Mouse (Mus musculus) thymus, postnatal 10 days (tissue): ENCODE results near the gene Ssx2ip.
"Not testable (repeated sequence)": the region's sequence is repeated elsewhere in the genome, so short reads cannot be mapped to it uniquely, and the experiment has no call there.

Experiments
- DNase-seq, 2 experiments: peaks; one replicate each; pipeline ENCODE4 v3.0.0; 2021; ENCODE audit warnings: low spot score in 2 of 2

The Ssx2ip gene

DNA sequence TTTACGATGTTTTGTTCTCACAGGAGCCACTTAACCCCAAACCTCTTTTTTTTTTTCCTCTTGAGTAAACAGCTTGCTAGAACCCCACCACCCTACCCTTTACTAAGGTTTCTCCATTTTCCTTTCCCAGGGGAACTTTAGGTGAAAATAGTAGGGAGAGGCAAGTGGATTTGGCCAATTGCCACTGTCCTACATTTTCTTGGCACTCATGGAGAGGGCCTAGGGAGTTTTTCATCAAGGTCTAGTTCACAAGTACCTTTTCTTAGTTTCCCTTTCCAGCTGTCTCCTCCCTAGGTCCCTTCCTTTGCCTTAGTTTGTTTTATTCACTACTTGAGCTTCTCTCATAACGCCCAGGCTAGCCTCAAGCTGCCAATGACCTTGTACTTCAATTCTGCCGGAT lies 672 bp upstream of the Ssx2ip start:
- DNase-seq, result no peak

DNA sequence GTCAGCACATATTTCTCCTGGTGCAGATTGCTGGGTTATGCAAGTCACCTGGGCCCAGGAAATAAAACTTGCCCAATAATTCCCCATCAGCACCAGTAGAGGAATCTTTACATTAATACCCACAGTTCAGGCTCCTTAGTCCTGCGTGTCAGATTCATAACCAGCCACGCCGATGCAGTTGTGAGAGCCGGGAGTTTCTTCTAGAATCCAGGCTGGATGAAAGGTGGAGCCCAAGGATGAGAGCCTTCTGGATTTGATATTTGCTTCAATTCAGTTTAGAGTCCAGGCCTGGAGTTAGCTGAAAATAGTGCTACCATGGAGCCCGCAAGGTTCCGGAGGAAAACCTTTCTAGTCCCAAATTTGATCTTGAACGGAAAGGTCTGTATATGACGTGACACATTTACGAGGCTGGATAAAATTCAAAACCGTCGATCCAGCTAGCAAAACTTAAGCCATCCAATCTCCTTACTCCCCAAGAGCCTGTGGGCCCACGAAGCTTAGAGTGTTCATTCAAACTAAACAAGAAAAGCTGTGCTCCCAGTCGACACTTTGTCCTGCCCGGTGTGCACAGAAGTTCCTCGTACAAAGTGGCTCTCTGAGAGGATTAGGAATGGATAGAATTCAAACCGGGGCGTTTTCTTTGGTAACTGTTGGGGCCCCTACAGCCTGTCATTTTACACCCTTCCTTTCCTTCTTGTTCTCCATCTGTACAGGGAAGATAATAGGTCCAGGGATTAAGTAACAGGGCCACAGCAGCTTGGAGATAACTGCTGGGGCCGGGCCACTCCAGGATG lies 968 bp downstream of the Ssx2ip start:
- no peak for DNase-seq

DNA sequence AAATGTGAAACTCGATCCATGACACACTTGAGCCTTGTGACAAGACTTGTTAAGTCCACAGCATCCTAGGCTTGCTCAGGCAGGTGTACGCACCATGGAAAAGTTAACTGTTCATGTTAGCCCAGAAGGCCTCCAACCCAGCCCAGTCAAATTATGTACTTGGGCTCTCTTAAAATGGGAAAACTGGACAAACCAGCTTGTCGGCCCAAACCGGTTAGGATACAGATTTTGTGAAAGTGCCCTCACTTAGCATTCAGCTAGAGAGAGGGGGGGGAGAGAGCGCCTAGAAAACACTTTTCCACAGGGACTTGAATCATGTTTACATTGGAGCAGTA lies 1.5 kb downstream of the Ssx2ip start:
- DNase-seq, result no peak

DNA sequence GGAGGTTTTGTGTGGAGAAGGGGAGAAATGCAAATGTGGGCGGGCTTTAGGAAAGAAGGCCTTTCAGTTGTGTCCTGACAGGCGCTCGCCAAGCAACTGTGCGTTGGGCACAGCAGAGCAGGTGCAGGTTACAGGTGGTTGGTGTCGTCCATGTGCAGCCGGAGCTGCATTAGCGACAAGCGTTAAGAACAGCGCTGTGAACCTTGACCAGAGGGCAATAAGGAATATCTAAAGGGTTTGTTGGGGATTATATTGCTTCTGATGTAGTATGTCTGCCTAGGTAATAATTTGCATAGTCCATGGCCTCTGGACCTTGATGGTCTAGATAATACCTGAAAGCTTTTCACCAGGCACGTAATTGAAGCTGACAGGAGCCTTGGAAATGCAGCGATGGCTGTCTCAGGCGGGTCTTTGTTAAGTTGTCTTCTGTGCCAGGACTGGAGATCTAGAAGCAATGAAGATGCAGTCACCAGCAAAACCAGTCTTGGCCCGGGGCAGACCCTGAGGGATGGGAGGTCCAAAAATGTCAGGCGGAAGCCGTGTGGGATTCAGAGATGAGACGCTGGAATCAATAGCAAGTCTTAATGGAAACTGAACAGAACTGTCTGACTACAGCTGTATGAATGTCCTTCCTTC lies 2.8 kb downstream of the Ssx2ip start:
- no peak for DNase-seq

DNA sequence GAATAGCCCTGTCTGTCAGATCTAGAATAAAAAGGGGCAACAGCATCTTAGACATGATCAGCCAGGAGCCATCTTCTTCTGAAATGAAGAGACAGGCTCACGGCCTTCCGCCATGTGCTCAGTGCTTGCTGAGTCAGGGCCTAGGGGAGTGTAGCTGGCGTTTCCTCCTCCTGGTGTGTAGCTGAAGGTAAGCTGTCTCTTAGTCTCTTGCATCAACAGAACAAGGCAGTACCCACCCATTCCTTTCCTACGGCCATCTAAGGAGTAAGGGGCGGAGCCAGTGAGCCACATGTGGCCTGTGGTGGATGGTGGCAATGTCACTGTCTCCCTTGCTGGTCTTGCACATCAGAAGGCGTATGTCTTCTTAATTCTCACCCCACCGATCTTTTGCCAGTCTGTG lies 5.7 kb downstream of the Ssx2ip start:
- no peak for DNase-seq

DNA sequence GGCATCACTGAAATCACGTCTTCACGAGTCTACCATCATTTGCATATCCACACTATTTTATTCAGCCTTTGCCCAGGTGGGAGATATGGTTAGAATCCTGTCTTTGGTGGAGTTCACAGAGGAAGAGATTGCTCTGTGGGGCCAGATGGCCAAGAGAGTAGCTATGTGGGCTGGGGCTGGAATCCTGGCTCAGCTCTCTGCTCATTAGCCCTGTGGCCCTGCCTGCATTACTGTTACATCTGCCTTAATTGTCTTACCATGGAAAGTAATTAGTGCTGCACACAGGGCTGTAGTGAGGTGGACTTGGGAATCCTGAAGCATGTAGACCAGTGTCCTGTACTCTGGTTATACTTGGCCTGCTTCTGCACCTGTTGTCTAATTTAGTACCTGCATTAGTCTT lies 7.6 kb downstream of the Ssx2ip start:
- no peak for DNase-seq

DNA sequence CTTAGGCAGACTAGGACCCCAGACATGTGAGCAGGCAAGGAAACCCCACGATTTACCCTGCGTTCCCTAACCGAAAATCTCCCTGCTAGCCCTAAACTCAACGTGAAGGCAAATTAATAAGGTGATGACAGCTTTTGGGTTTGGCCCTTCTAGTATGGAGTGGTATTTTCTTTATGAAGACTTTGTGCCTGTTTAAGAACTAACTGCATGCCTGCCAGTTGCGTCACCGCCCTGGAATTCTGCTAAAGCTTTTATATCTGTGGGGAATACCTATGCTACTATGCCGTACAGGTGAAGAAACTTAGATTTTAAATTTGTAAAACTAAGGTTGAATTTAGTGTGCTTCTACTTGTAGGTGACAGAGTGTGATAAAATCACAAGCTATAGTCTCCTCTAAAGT lies 8.0 kb downstream of the Ssx2ip start:
- DNase-seq, result no peak

DNA sequence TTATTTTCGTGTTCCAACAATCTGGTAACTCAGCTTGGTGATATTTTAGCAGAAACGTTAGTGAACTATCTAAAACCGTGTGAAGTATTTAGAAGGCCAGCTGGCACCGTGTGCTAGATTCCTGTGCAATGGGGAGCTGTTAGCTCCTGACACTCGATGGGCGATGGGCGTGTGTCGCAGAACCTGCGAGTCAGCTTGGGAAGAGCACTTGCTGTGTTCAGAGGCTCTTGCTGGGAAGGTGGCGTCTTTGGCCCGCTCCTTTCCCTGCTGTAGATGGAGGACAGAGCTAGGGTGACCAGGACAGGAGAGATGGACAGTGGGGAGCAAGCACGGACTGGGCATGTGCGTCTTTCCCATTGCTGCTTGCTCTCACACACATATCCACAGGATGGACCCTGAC lies 8.6 kb downstream of the Ssx2ip start:
- no peak for DNase-seq

DNA sequence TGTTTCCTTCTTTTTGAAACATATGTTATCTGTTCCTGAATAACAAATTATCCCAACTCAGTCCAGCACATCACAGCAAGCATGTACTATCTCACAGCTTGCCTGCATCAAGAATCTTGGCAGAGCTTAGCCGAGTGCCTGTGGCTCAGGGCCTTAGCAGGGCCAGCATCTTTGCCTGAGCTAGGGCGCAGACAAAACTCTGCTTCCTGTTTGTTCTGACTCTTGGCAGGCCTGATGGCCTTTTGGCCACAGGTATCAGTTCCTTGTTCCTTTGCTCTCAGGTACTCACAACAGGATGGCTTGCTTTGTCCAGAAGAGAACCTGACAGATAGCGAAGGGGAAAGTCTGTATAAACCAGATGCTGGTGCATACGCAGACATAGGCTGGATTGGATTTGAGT lies 9.6 kb downstream of the Ssx2ip start:
- no peak for DNase-seq

DNA sequence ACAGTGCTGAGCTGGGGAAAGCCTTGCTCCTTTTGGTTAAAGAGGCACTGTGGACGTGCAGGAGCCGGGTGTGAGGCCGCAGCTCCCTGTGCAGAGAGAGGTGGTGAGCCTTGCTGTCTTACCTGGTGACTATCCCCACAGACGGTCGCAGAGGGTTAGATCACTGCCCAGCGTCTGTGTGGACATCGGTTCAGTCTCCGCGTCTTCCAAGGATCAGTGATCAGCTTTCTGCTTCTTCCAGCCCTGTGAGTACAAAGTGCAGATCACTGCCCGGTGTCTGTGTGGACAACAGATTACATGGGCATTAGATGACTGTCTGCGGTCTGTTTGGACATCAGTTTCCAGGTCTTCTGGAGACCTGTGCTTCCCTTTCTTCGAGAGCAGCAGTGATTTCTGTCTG lies 10.1 kb downstream of the Ssx2ip start:
- no peak for DNase-seq

DNA sequence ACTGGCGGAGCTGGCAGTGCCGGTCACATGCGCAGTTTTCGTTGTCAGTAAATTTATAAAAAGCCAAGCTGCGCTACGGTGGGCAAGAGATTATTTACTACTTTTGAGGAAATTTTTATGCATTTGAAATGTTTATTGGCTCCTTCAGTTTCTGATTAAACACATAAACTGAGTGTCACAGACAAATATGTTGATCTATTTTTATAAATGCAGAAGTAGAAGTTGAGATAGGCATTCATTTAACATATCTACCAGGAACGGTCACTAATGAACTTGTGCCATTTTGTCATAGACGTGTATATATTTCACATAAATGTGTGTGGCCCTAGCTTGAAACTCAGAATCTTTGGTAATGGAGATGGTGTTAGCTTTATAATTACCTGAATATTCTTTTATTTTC lies 13.4 kb downstream of the Ssx2ip start:
- DNase-seq, result no peak

DNA sequence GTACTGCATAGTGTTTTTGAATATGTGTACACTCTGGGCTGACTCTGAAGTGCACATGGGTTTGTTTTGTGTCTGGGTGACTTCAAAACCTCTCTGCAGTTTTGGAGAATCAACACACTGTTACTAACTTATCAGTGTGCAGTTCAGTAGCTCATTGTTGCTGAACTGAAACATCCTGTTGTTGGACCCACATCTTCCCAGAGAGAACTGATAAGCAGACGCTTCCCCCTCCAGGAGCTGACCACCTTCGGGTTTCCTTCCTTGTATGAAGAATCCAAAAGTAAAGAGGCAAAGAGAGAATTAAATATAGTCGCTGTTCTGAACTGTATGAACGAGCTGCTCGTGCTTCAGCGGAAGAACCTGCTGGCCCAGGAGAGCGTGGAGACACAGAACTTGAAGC lies 14.5 kb downstream of the Ssx2ip start:
- no peak for DNase-seq

DNA sequence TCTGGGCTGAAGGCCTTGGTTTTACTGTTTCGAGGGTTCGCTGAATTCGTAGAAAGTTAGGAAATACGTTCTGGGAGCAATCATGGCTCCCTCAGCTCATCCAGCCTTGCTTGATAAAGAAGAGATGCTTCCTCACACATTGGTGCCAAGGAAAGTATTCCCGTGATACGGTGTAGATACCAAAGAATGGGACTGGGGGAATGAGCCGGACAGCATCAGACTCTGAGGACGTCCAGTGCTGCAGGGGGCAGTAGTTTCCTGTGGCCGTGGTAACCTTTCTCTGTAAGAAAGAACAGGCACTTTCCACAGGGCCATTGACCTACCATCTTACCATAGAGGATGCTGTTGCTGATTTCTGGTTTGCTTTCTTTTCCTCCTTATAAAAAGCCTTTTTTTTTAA lies 15.1 kb downstream of the Ssx2ip start:
- DNase-seq, result no peak

DNA sequence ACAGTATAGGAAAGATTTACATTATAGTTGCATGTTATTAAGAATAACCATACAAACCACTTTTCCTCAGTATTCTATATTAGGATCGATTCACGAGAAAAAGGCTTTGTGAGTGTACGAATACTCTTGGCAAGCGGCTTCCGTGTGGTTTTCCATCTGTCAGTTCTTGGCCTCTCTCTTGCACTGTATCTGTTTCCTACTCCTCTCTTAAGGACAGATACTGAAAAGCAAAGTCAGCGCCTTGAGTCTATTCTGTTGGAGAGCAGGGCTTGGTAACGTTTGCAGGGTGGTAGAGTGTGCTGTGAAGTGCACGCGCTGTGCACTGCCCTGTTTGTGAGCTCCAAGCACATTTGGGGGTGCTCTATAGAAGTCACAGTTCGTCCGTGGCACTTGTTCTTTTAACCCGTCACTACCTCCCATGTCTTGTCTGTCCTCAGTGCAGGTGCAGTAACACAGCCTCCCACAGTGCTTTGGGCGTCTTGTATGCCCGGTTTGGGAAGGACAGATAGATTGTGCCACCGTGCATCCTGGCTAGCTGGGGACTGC lies 15.6 kb downstream of the Ssx2ip start:
- no peak for DNase-seq

DNA sequence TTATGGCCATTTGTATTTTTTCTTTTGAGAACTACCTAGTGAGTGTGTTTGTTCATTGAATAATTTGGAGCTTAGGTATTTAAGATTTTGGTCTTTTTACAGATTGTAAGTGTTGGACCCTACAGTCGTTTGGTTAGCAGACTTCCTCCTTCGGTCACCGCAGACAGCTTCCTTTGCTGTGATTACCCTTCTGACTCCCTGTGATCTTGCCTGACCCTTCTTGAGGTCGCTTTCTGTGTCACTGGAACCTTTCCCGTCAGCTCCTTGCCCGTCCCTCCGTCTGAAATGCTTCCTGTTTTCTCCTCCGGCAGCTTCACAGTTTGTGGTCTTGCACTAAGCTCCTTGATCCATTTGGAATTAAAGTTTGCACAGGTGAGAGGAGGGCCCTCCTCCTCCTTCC lies 17.3 kb downstream of the Ssx2ip start:
- no peak for DNase-seq

DNA sequence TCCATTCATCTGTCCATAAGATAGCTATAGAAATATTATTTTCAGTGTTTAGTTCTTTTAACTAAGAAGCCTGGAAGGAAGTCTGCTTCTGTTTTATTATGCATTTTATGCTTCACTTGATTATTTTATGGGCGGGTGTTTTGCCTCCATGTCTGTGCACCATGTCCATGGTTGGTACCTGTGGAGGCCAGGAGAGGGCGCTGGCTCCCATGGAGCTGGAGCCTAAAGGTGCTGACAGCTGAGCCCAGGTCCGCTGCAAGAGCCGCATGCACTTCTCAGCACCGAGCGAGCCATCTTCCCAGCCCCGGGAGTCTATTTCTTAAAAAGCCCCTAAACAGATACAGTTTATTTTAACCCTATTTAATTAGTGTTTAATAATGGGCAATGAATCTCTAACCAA lies 19.3 kb downstream of the Ssx2ip start:
- no peak for DNase-seq

DNA sequence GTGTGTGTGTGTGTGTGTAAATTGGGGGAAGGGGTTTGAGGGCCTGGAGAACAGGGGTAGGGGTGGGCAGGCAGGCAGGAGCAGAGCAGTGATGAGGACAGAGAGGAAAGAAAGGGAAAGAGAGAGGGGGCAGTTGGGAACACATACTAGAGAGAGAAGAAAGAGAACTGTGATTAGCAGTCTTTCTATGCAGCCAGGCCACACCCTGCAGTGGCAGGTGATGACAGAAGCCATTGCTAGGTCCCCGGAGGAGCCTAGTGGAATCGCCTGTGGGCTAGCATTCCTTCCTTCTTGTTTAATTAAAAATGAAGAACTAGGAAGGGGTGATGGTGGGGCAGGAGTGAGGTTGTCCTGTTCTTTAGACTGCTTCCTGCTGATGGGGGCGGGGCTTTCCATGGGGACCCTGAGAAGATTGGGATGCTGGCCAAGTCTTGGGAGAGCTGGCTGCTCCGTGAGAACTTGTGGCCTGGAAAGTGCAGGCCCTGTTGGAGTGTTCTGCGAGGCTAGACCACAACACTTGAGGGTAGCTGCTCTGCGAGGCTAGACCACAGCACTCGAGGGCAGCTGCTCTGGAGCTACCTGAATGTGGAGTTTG lies 20.0 kb downstream of the Ssx2ip start:
- no peak for DNase-seq

DNA sequence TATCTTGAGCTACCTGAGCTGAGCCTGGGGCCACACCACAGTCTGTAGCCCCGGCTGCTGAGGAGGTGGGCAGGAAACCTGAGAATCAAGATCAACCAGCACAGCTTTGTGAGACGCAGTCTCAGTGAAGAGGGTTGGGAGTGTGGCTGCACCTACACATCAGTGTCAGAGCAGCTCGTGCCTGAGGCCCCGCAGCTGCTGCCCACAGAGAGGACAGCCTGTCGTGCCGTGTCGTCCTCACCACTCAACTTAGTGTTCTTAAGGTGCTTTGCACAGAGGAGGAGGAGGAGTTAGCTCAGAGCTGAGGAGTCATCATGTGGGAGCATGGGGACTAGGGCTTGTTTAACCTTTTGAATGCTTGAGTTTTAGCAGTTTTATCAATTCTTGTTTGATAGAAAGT lies 21.5 kb downstream of the Ssx2ip start:
- no peak for DNase-seq

DNA sequence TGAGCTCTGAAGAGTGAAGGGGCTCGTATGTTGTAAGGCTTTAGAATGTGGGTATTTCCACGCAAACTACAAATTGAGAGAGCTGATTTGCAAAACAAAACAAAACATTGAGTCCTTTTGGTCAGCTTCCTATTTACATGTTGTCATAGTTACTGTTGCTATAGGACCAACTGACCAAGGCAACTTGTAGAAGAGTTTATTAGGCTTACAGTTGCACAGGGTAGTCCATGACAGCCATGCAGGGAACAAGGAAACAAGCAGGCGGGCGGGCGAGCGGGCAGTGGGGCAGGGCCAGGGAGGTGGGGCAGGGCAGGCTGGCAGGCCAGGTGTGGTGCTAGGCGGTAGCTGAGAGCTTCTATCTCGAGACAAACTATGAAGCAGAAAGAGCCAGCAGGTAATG lies 22.0 kb downstream of the Ssx2ip start:
- DNase-seq, result no peak

DNA sequence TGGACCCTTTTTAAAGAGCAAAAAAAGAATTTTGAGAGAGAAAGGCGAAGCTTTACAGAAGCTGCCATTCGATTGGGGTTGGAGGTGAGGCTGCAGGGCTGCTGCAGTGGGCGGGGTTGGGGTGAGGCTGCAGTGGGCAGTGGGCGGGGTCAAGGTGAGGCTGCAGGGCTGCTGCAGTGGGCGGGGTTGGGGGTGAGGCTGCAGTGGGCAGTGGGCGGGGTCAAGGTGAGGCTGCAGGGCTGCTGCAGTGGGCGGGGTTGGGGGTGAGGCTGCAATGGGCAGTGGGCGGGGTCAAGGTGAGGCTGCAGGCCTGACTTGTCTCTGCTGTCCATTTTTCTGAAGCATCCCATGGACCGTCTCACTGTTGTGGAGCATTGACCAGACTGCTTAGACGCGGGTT lies 28.6 kb downstream of the Ssx2ip start:
- DNase-seq, result not testable (repeated sequence)

DNA sequence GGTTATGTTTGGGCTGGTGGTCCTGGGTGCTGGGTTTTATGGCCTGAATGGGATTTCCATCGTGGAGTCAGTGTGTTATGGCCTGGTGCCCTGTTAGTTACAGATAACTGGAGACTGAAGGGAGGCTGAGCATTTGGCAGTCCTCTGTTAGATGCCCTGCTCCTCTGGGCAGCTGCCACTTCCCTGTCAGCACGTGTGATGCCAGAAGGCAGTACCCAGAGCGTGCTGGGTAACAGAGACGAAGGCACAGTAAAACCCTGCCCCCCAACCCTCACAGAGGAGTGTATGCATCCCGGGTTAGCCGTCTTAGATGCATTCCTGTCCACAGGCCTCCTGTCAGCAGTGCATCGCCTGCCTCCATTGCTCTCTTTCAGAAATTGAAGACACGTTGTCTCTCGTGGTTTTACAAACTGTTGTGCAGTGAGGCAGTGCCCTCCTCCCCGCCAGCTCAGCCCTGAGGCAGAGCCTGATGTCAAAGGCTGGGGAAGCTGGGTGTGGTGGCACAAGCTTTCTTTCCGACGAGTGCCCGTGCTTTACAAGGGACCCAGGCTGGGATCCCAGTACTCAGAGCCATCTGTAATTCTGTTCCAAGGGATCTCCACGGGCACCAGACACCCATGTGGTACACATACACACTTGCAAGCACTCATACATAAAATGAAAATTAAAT lies 29.4 kb downstream of the Ssx2ip start:
- no peak for DNase-seq

DNA sequence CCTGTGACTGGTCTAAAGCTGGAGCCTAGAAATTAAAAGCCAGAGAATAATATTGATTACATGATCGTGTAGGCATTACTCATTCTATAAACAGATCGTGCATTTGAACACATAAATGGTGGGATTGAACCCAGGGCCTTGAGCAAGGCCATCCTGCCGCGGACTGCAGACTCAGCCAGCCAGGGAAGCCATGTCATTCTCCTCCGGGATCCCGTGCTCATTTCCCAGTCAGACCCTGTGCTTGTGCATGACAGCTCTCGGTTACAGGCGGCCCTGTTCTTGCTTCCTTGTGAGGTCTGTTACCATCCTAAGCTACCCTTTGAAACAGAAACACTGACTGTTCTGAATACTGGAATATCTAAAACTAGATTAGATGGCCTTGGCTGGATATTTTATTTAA lies 30.2 kb downstream of the Ssx2ip start:
- no peak for DNase-seq

DNA sequence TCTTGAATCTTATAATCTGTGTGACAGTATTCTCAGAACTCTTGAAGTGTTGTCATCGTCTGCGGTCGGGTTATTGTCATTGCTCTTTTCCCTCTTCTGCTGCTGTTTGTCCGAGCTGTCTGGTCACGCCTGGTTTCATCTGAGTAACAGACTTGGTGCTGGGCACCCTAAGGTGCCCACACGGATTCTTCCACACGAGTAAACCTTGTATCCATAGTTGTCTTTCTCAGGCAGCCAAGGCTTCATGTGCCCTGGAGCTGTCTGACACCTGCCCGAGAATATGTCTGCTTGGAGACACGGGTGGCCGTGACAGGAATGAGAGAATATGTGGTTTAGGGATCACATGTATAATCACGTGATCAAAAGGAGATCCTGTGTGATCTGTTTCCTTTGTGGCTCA lies 31.1 kb downstream of the Ssx2ip start:
- no peak for DNase-seq
